Mouse (Mus musculus) hindbrain, postnatal 0 days (tissue): ENCODE data around the gene Epb41. TPM values are rescaled to one million over a fixed set of nuclear protein-coding genes. Genes with fewer than 3 reads are reported as not detected.

Source experiments
- ATAC-seq: fragments of 200-750 bp; cut with Nextera tagmentation; 2 replicates; pipeline ENCODE4 v1.8.0; 2017; ENCODE audit warnings: mild to moderate bottlenecking, moderate TSS enrichment, moderate library complexity
- DNase-seq: peaks from one replicate; pipeline ENCODE4 v3.0.0-alpha.2; 2015; ENCODE audit warnings: low spot score
- H3K27ac ChIP-seq: fragments of 300-500 bp; sonication (generic); 2 replicates; pipeline ENCODE4 v1.5.1; 2014; ENCODE audit warnings: mild to moderate bottlenecking
- H3K27me3 ChIP-seq: fragments of 300-500 bp; sonication (generic); 2 replicates; pipeline ENCODE4 v1.6.1; 2014; ENCODE audit warnings: low read length, mixed read lengths; ENCODE audit not compliant: insufficient read depth
- H3K36me3 ChIP-seq: fragments of 300-500 bp; sonication (generic); 2 replicates; pipeline ENCODE4 v1.6.1; 2014; ENCODE audit warnings: low read length, mixed read lengths; ENCODE audit not compliant: insufficient read depth
- H3K4me1 ChIP-seq: fragments of 300-500 bp; sonication (generic); 2 replicates; pipeline ENCODE4 v1.6.1; 2014; ENCODE audit warnings: antibody characterized with exemption, low read length, mixed read lengths; ENCODE audit not compliant: insufficient read depth
- H3K4me2 ChIP-seq: fragments of 300-500 bp; sonication (generic); 2 replicates; pipeline ENCODE4 v1.6.1; 2014; ENCODE audit warnings: low read depth, mild to moderate bottlenecking, low read length, moderate library complexity, mixed read lengths
- H3K4me3 ChIP-seq: fragments of 300-500 bp; sonication (generic); 2 replicates; pipeline ENCODE4 v1.5.1; 2014; ENCODE audit warnings: low read length
- H3K9ac ChIP-seq: fragments of 300-500 bp; sonication (generic); replicated peaks from 2 replicates; pipeline ENCODE4 v1.6.1; 2014; ENCODE audit warnings: mild to moderate bottlenecking, low read length, moderate library complexity, mixed read lengths
- H3K9me3 ChIP-seq: fragments of 300-500 bp; sonication (generic); 2 replicates; pipeline ENCODE4 v1.6.1; 2016; ENCODE audit warnings: low read length, mixed read lengths
- CTCF ChIP-seq: IDR thresholded peaks from 2 replicates; pipeline ENCODE4 v1.5.1; 2016; ENCODE audit warnings: antibody characterized with exemption, control low read depth, low read depth
- WGBS: fragments of 180-500 bp; shearing (Covaris S2); extraction: QIAGEN DNeasy Blood & Tissue Kit; methylation state at CpG from one replicate; pipeline ENCODE4 v1.1.7; 2014; 5-methylcytosine and 5-hydroxymethylcytosine counted together
- polyA plus RNA-seq: library from polyadenylated mRNA; unstranded; fragments of >200 nt; fragmentation: Nextera tagmentation; extraction: Ambion mirVana; gene quantifications from 2 replicates; pipeline ENCODE4 v1.2.1, GENCODE M21; 2015
- total RNA-seq: library from RNA; depleted of rRNA; stranded (reverse); fragments of >200 nt; gene quantifications from 2 replicates; pipeline ENCODE4 v1.2.3, GENCODE M21; 2014

The Epb41 gene
- total and polyA plus RNA-seq, 2 experiments from 2014 or later, result 33.3 to 69.7 TPM

DNA sequence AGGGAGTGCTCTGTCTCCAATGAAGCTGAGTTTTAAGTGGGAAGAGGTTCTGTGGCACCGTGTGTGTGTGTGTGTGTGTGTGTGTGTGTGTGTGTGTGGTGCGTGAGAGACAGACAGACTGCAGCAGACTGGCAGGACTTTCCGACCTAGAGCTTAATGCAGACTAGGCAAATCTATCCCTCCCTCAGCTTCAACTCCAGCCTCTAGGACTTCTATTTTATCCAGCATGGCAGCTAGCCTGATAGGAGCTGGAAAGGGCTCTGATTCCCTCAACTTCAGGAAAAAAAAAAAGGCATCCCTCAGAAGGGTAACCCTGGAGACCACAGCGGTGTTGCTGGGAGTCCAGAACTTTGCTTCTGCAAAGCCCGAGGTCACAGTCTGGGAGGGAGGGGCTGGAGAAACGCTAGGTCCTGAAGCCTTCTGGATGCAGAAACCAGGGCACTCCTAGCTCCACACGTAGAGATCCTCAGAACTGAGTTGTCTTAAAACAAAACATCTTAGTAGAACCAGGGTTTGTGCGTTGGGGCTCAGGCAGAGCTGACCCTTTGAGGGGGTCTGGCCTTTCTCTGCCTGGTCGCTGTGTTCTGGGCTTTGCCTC, 161.0 kb downstream of the Epb41 start:
- Histone ChIP-seq H3K9ac (no peak overlapping the region), H3K4me3 (no peak overlapping the region), H3K27me3 (peaks cover 35% of the 10 kb centered on the region; the same call in 1 of the 2 replicates), H3K27ac (no peak overlapping the region), H3K36me3 (no peaks in the 10 kb centered on the region), H3K4me2 (no peak overlapping the region), H3K9me3 (no peaks in the 10 kb centered on the region), H3K4me1 (peaks cover 12% of the 10 kb centered on the region)
- peak; percentile 45 for DNase-seq
- TF ChIP-seq CTCF, result no peak
- WGBS, result 13% methylated on average over 9 of the region's 9 CpGs
- ATAC-seq, result no peak

DNA sequence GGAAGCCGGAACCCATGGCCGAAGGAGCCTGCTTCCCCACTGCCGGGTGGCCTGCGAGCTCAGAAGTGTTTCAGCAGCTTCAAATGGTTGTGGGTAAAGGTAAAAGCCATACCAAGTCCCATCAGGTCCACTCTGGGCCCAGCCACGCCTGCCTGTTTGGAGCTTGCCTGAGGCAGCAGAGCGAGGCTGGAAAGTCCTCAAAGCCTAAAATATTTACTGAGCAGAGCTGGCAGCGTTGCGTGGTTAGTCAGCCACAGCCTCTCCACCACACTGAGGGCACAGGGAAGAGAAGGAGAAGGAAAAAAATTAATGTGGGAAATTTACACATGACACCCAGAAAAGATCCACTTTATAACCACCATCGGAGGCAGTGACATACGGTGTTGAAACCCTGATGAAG, 161.6 kb downstream of the Epb41 start:
- Histone ChIP-seq H3K9ac (no peak overlapping the region), H3K4me1 (peaks cover 12% of the 10 kb centered on the region), H3K4me3 (no peak overlapping the region), H3K9me3 (no peaks in the 10 kb centered on the region), H3K4me2 (no peak overlapping the region), H3K27ac (no peak overlapping the region), H3K27me3 (0 out of 2 replicates have a peak, but pooled peaks cover 28% of the 10 kb centered on the region), H3K36me3 (no peaks in the 10 kb centered on the region)
- DNase-seq, result no peak
- no peak for ATAC-seq
- no peak for TF ChIP-seq CTCF
- WGBS, result 65% methylated on average over 10 of the region's 10 CpGs

DNA sequence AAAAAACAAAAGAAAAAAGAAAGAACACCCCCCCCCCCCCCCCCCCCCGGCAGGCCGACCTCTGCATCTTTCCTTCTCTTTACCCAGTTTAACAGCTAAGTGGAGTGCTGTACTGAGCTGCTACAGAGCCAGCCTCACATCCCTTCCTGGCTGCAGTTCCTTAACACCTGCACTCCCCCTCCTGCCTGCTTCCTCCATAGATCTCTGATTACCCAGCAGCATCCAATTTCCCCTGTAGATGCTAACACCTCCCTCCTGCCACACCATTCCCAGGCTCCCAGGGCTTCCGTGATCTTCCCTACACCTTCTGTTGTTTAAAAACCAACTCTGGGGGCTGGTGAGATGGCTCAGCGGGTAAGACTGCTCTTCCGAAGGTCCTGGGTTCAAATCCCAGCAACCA, 163.6 kb downstream of the Epb41 start:
- DNase-seq (no peak), ATAC-seq (no peak)
- Histone ChIP-seq H3K27me3 (0 out of 2 replicates have a peak, but pooled peaks cover 16% of the 10 kb centered on the region), H3K9me3 (no peaks in the 10 kb centered on the region), H3K4me3 (no peak overlapping the region), H3K9ac (no peak overlapping the region), H3K4me2 (no peak overlapping the region), H3K4me1 (peaks cover 12% of the 10 kb centered on the region), H3K27ac (no peak overlapping the region), H3K36me3 (no peaks in the 10 kb centered on the region)
- 61% methylated on average over 3 of the region's 5 CpGs for WGBS
- TF ChIP-seq CTCF, result no peak

DNA sequence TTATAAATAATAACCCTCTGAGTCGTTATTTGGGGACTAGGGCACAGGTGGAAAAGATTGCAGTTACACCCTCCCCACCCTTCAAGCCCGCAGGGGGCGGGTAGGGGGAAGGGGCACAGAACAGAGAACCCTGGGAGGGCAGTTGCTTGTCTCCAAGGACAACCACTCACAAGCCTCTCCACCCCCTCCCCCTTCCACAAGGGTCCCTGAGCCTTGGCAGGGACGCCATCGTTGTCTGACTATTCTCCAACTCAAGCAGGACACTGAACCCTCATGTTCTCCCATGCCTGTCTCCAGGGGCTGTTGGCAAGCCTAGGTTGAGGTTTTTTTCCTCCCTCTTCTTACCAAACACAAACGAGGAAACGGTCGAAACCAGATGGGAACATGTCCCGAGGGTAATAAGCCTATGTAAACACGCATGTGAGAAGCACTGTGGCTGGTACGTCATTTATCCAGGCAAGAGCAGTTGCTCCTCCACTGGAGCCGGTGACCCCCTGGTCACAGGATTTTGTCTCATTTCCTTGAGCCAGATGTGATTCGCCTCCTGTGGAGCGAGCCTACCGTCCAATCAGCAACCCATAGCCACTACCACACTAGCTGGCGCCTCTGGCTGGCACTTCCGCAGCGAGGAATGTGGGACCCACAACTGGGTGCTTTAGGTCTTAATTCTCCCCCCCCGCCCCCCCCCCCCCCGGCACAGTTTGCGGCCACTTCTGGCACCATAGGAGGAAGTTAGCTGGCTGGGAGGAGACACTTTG, 164.7 kb downstream of the Epb41 start:
- peaks cover 9% of the 10 kb centered on the region for H3K4me1 ChIP-seq
- peak overlapping the region; percentile 39 for H3K4me2 ChIP-seq
- TF ChIP-seq CTCF, result no peak
- H3K27me3 ChIP-seq, result 0 out of 2 replicates have a peak, but pooled peaks cover 14% of the 10 kb centered on the region
- H3K9ac ChIP-seq, result no peak overlapping the region
- ATAC-seq, result no peak
- DNase-seq, result peak; percentile 49
- H3K9me3 ChIP-seq, result no peaks in the 10 kb centered on the region
- H3K27ac ChIP-seq, result no peak overlapping the region
- 13% methylated on average over 18 of the region's 21 CpGs for WGBS
- no peaks in the 10 kb centered on the region for H3K36me3 ChIP-seq
- H3K4me3 ChIP-seq, result no peak overlapping the region

DNA sequence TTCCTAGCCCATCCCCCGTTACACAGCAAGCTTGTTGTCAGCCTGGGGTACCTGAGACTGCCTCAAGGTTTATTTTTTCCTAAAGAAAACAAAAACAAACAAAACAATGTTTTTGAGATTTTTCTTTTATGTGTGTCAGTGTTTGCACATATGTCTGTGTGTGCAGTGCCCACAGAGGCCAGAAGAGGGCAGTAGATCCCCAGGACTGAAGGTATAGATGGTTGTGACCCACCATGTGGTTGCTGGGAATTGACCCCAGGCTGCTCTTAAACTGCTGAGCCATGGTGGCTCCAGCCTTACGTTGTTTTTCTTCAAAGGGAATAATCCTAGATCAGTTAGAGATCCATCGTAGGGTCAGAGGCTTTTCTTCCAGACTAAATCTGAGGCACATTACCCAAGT, 167.2 kb downstream of the Epb41 start:
- peaks cover 5% of the 10 kb centered on the region for H3K4me1 ChIP-seq
- H3K9ac ChIP-seq, result no peak overlapping the region
- H3K27me3 ChIP-seq, result 0 out of 2 replicates have a peak, but pooled peaks cover 5% of the 10 kb centered on the region
- H3K36me3 ChIP-seq, result no peaks in the 10 kb centered on the region
- DNase-seq (no peak), ATAC-seq (no peak)
- H3K4me2 ChIP-seq, result no peak overlapping the region
- 98% methylated on average over 3 of the region's 3 CpGs for WGBS
- TF ChIP-seq CTCF, result peak; percentile 51
- H3K4me3 ChIP-seq, result no peak overlapping the region
- H3K9me3 ChIP-seq, result no peaks in the 10 kb centered on the region
- no peak overlapping the region for H3K27ac ChIP-seq

DNA sequence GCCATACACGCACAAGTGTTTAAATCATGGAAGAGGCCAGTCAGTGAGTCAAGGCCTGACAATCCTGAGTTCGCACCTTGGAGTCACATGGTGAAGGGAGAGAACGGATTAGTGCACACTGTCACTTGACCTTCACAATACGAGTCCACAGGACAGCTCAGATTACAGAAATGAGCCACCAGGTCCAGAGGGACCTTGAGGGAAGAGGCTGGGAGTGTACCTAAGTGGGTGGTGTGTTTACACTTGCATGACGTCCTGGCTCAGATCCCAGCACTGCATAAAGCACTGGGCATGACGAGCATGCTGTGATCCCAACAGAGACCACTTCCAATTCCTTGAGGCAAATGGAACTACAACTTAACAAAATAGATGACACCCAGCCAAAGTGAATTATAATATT, 168.7 kb downstream of the Epb41 start:
- DNase-seq (no peak), ATAC-seq (no peak)
- Histone ChIP-seq H3K9ac (no peak overlapping the region), H3K27ac (no peak overlapping the region), H3K4me1 (peaks cover 5% of the 10 kb centered on the region), H3K4me2 (no peak overlapping the region), H3K27me3 (no peaks in the 10 kb centered on the region), H3K36me3 (peaks cover 12% of the 10 kb centered on the region; the same call in 1 of the 2 replicates), H3K4me3 (no peak overlapping the region), H3K9me3 (no peaks in the 10 kb centered on the region)
- WGBS, result 70% methylated on average over 6 of the region's 6 CpGs
- no peak for TF ChIP-seq CTCF

DNA sequence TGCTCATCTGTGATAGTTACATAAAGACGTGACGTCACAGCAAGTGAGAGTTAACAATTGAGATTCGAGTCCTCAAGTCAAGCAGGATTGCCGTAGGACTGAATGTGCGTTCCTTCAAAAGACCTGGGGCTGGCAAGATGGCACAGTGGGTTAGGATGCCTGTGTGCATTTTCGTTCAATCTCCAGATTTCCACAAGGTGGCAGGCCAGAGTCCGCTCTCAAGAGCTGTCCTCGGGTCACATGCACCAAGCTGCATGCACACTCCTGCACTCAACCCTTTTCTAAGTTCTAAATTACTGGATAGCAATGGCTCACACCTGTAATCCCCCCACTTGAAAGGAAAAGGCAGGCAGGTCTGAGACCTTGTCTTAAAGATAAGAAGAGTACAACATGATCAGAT, 170.6 kb downstream of the Epb41 start:
- ATAC-seq (peak; percentile 69; the same call in 1 of the 2 replicates), DNase-seq (peak; percentile 75)
- Histone ChIP-seq H3K4me2 (no peak overlapping the region), H3K9ac (no peak overlapping the region), H3K4me1 (no peaks in the 10 kb centered on the region), H3K9me3 (no peaks in the 10 kb centered on the region), H3K27ac (no peak overlapping the region), H3K27me3 (no peaks in the 10 kb centered on the region), H3K4me3 (no peak overlapping the region), H3K36me3 (peaks cover 31% of the 10 kb centered on the region; the same call in 1 of the 2 replicates)
- TF ChIP-seq CTCF, result peak; percentile 78
- WGBS, result 58% methylated on average over 8 of the region's 8 CpGs
